Mouse (Mus musculus) G1E (cell line): ENCODE data around the gene Ripor2.

Experiments
- CTCF ChIP-seq: IDR thresholded peaks from 2 replicates; pipeline ENCODE4 v1.5.1; 2012; ENCODE audit warnings: low read depth, low read length, inconsistent platforms, mixed read lengths
- TAL1 ChIP-seq: conservative IDR thresholded peaks from 2 replicates; pipeline ENCODE4 v1.6.1; 2012; ENCODE audit warnings: low read depth, low read length, inconsistent platforms, mixed read lengths

- no peak for TF ChIP-seq CTCF
- TF ChIP-seq TAL1 = no peak
These were observed 159.0 kb downstream of the Ripor2 start, which contains the start of gene Armh2 for GRCm38 (mm10) chr13:24741028-24741427.
